Mouse (Mus musculus): ENCODE data around the gene Cadm3. TPM values are rescaled to one million over a fixed set of nuclear protein-coding genes. Genes with fewer than 3 reads are reported as not detected.
A peak's percentile ranks its signal among the peaks of the same experiment; 100 is the strongest.

Cadm3 gene
- polyA plus RNA-seq, 1 experiment: 9.6 TPM

- Histone ChIP-seq H3K4me1 (ENCODE audit: control insufficient read depth, insufficient read depth, insufficient read length) (no peaks in the 10 kb centered on the region), H3K27ac (ENCODE audit: insufficient read depth, low read length) (no peak overlapping the region), H3K27me3 (ENCODE audit: control insufficient read depth, insufficient read depth, low read length) (peaks cover 12% of the 10 kb centered on the region), H3K4me3 (ENCODE audit: extremely low read depth, insufficient read depth, insufficient read length) (no peak overlapping the region), H3K36me3 (ENCODE audit: control insufficient read depth, insufficient read depth, low read length) (no peaks in the 10 kb centered on the region)
- 72% methylated on average over 6 of the region's 6 CpGs for WGBS
- DNase-seq (ENCODE audit: low read depth in 1 of 2, low spot score in 2 of 2): no peak
- no peak for TF ChIP-seq POLR2A (IDR thresholded peaks at IDR 0.05; ENCODE audit: low read depth, low read length)
- TF ChIP-seq CTCF (IDR thresholded peaks at IDR 0.05; ENCODE audit: extremely low read depth, insufficient read depth, insufficient read length, insufficient replicate concordance): no peak
These were observed 3.0 kb upstream of the Cadm3 start for GRCm38 (mm10) chr1:173370456-173370855.

GRCm38 (mm10) chr1:173369611-173370010 is 2.1 kb upstream of the Cadm3 start:
- H3K36me3 ChIP-seq (ENCODE audit: control insufficient read depth, insufficient read depth, low read length): no peaks in the 10 kb centered on the region
- peaks cover 12% of the 10 kb centered on the region for H3K27me3 ChIP-seq (ENCODE audit: control insufficient read depth, insufficient read depth, low read length)
- no peaks in the 10 kb centered on the region for H3K4me1 ChIP-seq (ENCODE audit: control insufficient read depth, insufficient read depth, insufficient read length)
- TF ChIP-seq CTCF (IDR thresholded peaks at IDR 0.05; ENCODE audit: extremely low read depth, insufficient read depth, insufficient read length, insufficient replicate concordance): no peak
- TF ChIP-seq POLR2A (IDR thresholded peaks at IDR 0.05; ENCODE audit: low read depth, low read length): no peak
- H3K4me3 ChIP-seq (ENCODE audit: extremely low read depth, insufficient read depth, insufficient read length): no peak overlapping the region
- no peak for DNase-seq (ENCODE audit: low read depth in 1 of 2, low spot score in 2 of 2)
- H3K27ac ChIP-seq (ENCODE audit: insufficient read depth, low read length): no peak overlapping the region
- 71% methylated on average over 2 of the region's 2 CpGs for WGBS

- no peak for TF ChIP-seq POLR2A (IDR thresholded peaks at IDR 0.05; ENCODE audit: low read depth, low read length)
- no peak for TF ChIP-seq CTCF (IDR thresholded peaks at IDR 0.05; ENCODE audit: extremely low read depth, insufficient read depth, insufficient read length, insufficient replicate concordance)
- no peak overlapping the region for H3K27ac ChIP-seq (ENCODE audit: insufficient read depth, low read length)
- H3K36me3 ChIP-seq (ENCODE audit: control insufficient read depth, insufficient read depth, low read length): no peaks in the 10 kb centered on the region
- H3K4me3 ChIP-seq (ENCODE audit: extremely low read depth, insufficient read depth, insufficient read length): peak overlapping the region; percentile 10; the same call in 1 of the 2 replicates
- peaks cover 12% of the 10 kb centered on the region for H3K27me3 ChIP-seq (ENCODE audit: control insufficient read depth, insufficient read depth, low read length)
- 3% methylated on average over 30 of the region's 31 CpGs for WGBS
- H3K4me1 ChIP-seq (ENCODE audit: control insufficient read depth, insufficient read depth, insufficient read length): no peaks in the 10 kb centered on the region
- DNase-seq (ENCODE audit: low read depth in 1 of 2, low spot score in 2 of 2): no peak
These were observed 667 bp downstream of the Cadm3 start for GRCm38 (mm10) chr1:173366701-173367355.

- no peak overlapping the region for H3K27ac ChIP-seq (ENCODE audit: insufficient read depth, low read length)
- WGBS: 2% methylated on average over 12 of the region's 13 CpGs
- H3K36me3 ChIP-seq (ENCODE audit: control insufficient read depth, insufficient read depth, low read length): no peaks in the 10 kb centered on the region
- no peak for DNase-seq (ENCODE audit: low read depth in 1 of 2, low spot score in 2 of 2)
- H3K4me3 ChIP-seq (ENCODE audit: extremely low read depth, insufficient read depth, insufficient read length): no peak overlapping the region; the same call in 1 of the 2 replicates
- no peaks in the 10 kb centered on the region for H3K4me1 ChIP-seq (ENCODE audit: control insufficient read depth, insufficient read depth, insufficient read length)
- peaks cover 12% of the 10 kb centered on the region for H3K27me3 ChIP-seq (ENCODE audit: control insufficient read depth, insufficient read depth, low read length)
- TF ChIP-seq CTCF (IDR thresholded peaks at IDR 0.05; ENCODE audit: extremely low read depth, insufficient read depth, insufficient read length, insufficient replicate concordance): no peak
These were observed 1.5 kb downstream of the Cadm3 start for GRCm38 (mm10) chr1:173365970-173366409.

GRCm38 (mm10) chr1:173364125-173364800 is 3.2 kb downstream of the Cadm3 start:
- Histone ChIP-seq H3K27me3 (ENCODE audit: control insufficient read depth, insufficient read depth, low read length) (peaks cover 12% of the 10 kb centered on the region), H3K27ac (ENCODE audit: insufficient read depth, low read length) (no peak overlapping the region), H3K36me3 (ENCODE audit: control insufficient read depth, insufficient read depth, low read length) (no peaks in the 10 kb centered on the region), H3K4me3 (ENCODE audit: extremely low read depth, insufficient read depth, insufficient read length) (no peak overlapping the region), H3K4me1 (ENCODE audit: control insufficient read depth, insufficient read depth, insufficient read length) (no peaks in the 10 kb centered on the region)
- DNase-seq (ENCODE audit: low read depth in 1 of 2, low spot score in 2 of 2): no peak
- WGBS: 82% methylated on average over 4 of the region's 4 CpGs
- TF ChIP-seq POLR2A (IDR thresholded peaks at IDR 0.05; ENCODE audit: low read depth, low read length): no peak
- no peak for TF ChIP-seq CTCF (IDR thresholded peaks at IDR 0.05; ENCODE audit: extremely low read depth, insufficient read depth, insufficient read length, insufficient replicate concordance)

- no peak overlapping the region for H3K4me3 ChIP-seq (ENCODE audit: extremely low read depth, insufficient read depth, insufficient read length)
- no peaks in the 10 kb centered on the region for H3K4me1 ChIP-seq (ENCODE audit: control insufficient read depth, insufficient read depth, insufficient read length)
- TF ChIP-seq POLR2A (IDR thresholded peaks at IDR 0.05; ENCODE audit: low read depth, low read length) (no peak), CTCF (IDR thresholded peaks at IDR 0.05; ENCODE audit: extremely low read depth, insufficient read depth, insufficient read length, insufficient replicate concordance) (no peak)
- DNase-seq (ENCODE audit: low read depth in 1 of 2, low spot score in 2 of 2): no peak
- 82% methylated on average over 2 of the region's 2 CpGs for WGBS
- H3K36me3 ChIP-seq (ENCODE audit: control insufficient read depth, insufficient read depth, low read length): no peaks in the 10 kb centered on the region
- peaks cover 12% of the 10 kb centered on the region for H3K27me3 ChIP-seq (ENCODE audit: control insufficient read depth, insufficient read depth, low read length)
- H3K27ac ChIP-seq (ENCODE audit: insufficient read depth, low read length): no peak overlapping the region
These were observed 4.1 kb downstream of the Cadm3 start for GRCm38 (mm10) chr1:173363436-173363835.

- Histone ChIP-seq H3K27me3 (ENCODE audit: control insufficient read depth, insufficient read depth, low read length) (peaks cover 3% of the 10 kb centered on the region; the same call in 1 of the 2 replicates), H3K27ac (ENCODE audit: insufficient read depth, low read length) (no peak overlapping the region), H3K36me3 (ENCODE audit: control insufficient read depth, insufficient read depth, low read length) (no peaks in the 10 kb centered on the region), H3K4me1 (ENCODE audit: control insufficient read depth, insufficient read depth, insufficient read length) (no peaks in the 10 kb centered on the region), H3K4me3 (ENCODE audit: extremely low read depth, insufficient read depth, insufficient read length) (no peak overlapping the region)
- no peak for DNase-seq (ENCODE audit: low read depth in 1 of 2, low spot score in 2 of 2)
- TF ChIP-seq CTCF (IDR thresholded peaks at IDR 0.05; ENCODE audit: extremely low read depth, insufficient read depth, insufficient read length, insufficient replicate concordance) (no peak), POLR2A (IDR thresholded peaks at IDR 0.05; ENCODE audit: low read depth, low read length) (no peak)
- 29% methylated on average over 6 of the region's 6 CpGs for WGBS
These were observed 5.8 kb downstream of the Cadm3 start for GRCm38 (mm10) chr1:173361651-173362050.
